Mouse (Mus musculus): ENCODE data around the gene Zswim4. TPM values are rescaled to one million over a fixed set of nuclear protein-coding genes. Genes with fewer than 3 reads are reported as not detected.

The Zswim4 gene
- polyA plus RNA-seq, 1 experiment from 2014 or later, result 3.6 TPM

DNA sequence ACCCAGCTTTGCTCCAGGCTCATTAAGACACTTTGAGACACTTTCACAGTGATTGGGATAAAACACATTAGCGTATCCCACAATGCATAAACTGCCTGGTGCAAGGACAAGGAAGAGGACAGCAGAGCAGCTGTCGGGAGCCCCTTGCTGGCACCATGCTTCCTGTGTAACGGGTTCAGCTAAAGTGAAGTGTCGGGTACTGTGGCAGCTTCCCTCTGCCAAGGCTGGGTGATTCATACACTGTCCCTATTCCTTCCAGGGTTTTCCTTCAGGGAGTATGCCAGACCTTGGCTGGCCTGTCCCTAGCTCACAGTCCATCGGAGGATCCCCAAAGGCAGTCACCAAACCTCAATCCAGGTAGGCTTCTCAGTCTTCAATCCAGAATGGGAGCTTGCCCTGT is 66.8 kb downstream of the Zswim4 start:
- Histone ChIP-seq H3K9me3 (replicated peaks) (no peaks in the 10 kb centered on the region), H3K4me3 (no peak overlapping the region), H3K4me1 (0 out of 2 replicates have a peak, but pooled peaks cover 5% of the 10 kb centered on the region), H3K9ac (no peak overlapping the region), H3K4me2 (no peak overlapping the region), H3K27ac (no peak overlapping the region), H3K27me3 (replicated peaks) (0 out of 2 replicates have a peak, but pooled peaks cover 4% of the 10 kb centered on the region), H3K36me3 (peaks cover 12% of the 10 kb centered on the region; the same call in 1 of the 2 replicates)
- no peak for ATAC-seq
- 70% methylated on average over 5 of the region's 5 CpGs for WGBS (ENCODE audit: insufficient replicate concordance)

DNA sequence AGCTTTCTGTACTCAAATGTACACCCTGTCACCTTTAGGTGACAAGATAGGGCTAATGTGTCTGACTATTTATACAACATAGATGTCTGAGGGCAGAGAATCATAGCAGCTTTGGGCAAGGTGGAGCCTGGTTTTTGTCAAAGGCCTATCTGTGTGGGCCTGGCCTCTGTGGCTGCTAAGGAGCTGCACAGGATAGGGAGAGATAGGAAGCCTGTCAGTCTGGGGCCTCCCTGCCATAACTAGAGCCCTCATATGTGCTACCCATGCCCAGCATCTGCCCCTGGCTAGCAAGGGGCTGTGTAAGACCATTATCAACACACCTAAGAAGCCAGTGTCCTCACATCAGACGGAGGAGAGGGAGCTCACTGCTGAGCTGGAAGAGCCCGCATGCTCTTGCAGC is 69.2 kb downstream of the Zswim4 start:
- peak; percentile 58; the same call in 1 of the 2 replicates for ATAC-seq
- Histone ChIP-seq H3K4me3 (no peak overlapping the region), H3K9ac (no peak overlapping the region), H3K27ac (no peak overlapping the region), H3K9me3 (replicated peaks) (no peaks in the 10 kb centered on the region), H3K4me1 (0 out of 2 replicates have a peak, but pooled peaks cover 5% of the 10 kb centered on the region), H3K36me3 (peaks cover 10% of the 10 kb centered on the region; the same call in 1 of the 2 replicates), H3K4me2 (no peak overlapping the region), H3K27me3 (replicated peaks) (0 out of 2 replicates have a peak, but pooled peaks cover 4% of the 10 kb centered on the region)
- WGBS (ENCODE audit: insufficient replicate concordance), result 65% methylated on average over 2 of the region's 2 CpGs

MicroRNAs encoded within 50 kb of the gene (microRNA counts, 519-probe panel; counts per million panel counts)
- 582 counts per million, percentile 70 among the panel's probes with 10 or more counts for microRNA mmu-miR-181c
- 6,148 counts per million, percentile 92 among the panel's probes with 10 or more counts for microRNA mmu-miR-23a
- 6,330 counts per million, percentile 93 among the panel's probes with 10 or more counts for microRNA mmu-miR-27a

Small RNA genes within 50 kb of the gene (microRNA-seq; reads per million reads assigned to microRNA genes)
- gene Mir181c (2,546 reads per million, percentile 82 among the genes with 10 or more reads in this experiment), gene Mir181d (1,905 reads per million, percentile 79 among the genes with 10 or more reads in this experiment), gene Mir23a (14,831 reads per million, percentile 96 among the genes with 10 or more reads in this experiment), gene Mir24-2 (not detected), gene Mir27a (457 reads per million, percentile 66 among the genes with 10 or more reads in this experiment), gene Mir3074-2 (not detected)

Other genes with a start within 250 kb of the Zswim4 start
- gene Samd1, start 239.4 kb downstream of the Zswim4 start, polyA plus RNA-seq (2016; fragmentation: Nextera tagmentation; extraction: Ambion mirVana), result 8.5 and 8.7 TPM in 2 replicates
- gene 1700067K01Rik, start 235.6 kb downstream of the Zswim4 start, polyA plus RNA-seq (2016; fragmentation: Nextera tagmentation; extraction: Ambion mirVana), result 0.41 and 0.63 TPM in 2 replicates
- gene 2210011C24Rik, start 224.9 kb downstream of the Zswim4 start, polyA plus RNA-seq (2016; fragmentation: Nextera tagmentation; extraction: Ambion mirVana), result not detected in 2 replicates
- 0.36 and 0.66 TPM in 2 replicates for gene Palm3, start 215.6 kb downstream of the Zswim4 start, polyA plus RNA-seq (2016; fragmentation: Nextera tagmentation; extraction: Ambion mirVana)
- gene Il27ra, start 194.5 kb downstream of the Zswim4 start, polyA plus RNA-seq (2016; fragmentation: Nextera tagmentation; extraction: Ambion mirVana), result 1.5 and 1.6 TPM in 2 replicates
- gene Rln3, start 192.1 kb downstream of the Zswim4 start, polyA plus RNA-seq (2016; fragmentation: Nextera tagmentation; extraction: Ambion mirVana), result not detected in 2 replicates
- gene Gm10643, start 171.9 kb downstream of the Zswim4 start, polyA plus RNA-seq (2016; fragmentation: Nextera tagmentation; extraction: Ambion mirVana), result 0.27 and 0.30 TPM in 2 replicates
- 4.1 and 4.2 TPM in 2 replicates for gene Rfx1, start 170.2 kb downstream of the Zswim4 start, polyA plus RNA-seq (2016; fragmentation: Nextera tagmentation; extraction: Ambion mirVana)
- gene Dcaf15, start 132.3 kb downstream of the Zswim4 start, polyA plus RNA-seq (2016; fragmentation: Nextera tagmentation; extraction: Ambion mirVana), result 5.9 and 6.4 TPM in 2 replicates
- gene Podnl1, start 111.1 kb downstream of the Zswim4 start, polyA plus RNA-seq (2016; fragmentation: Nextera tagmentation; extraction: Ambion mirVana), result 0.08 and 0.13 TPM in 2 replicates
- gene Cc2d1a, start 89.1 kb downstream of the Zswim4 start, polyA plus RNA-seq (2016; fragmentation: Nextera tagmentation; extraction: Ambion mirVana), result 8.2 and 9.6 TPM in 2 replicates
- 0.28 and 0.58 TPM in 2 replicates for gene 4930432K21Rik, start 89.0 kb downstream of the Zswim4 start, polyA plus RNA-seq (2016; fragmentation: Nextera tagmentation; extraction: Ambion mirVana)
- 0.61 and 1.3 TPM in 2 replicates for gene Nanos3, start 51.8 kb downstream of the Zswim4 start, polyA plus RNA-seq (2016; fragmentation: Nextera tagmentation; extraction: Ambion mirVana)
- 249 and 259 TPM in 2 replicates for gene D8Ertd738e, start 12.7 kb upstream of the Zswim4 start, polyA plus RNA-seq (2016; fragmentation: Nextera tagmentation; extraction: Ambion mirVana)
- 55.4 and 63.1 TPM in 2 replicates for gene Mri1, start 20.3 kb upstream of the Zswim4 start, polyA plus RNA-seq (2016; fragmentation: Nextera tagmentation; extraction: Ambion mirVana)
- 9.5 and 10.4 TPM in 2 replicates for gene Ccdc130, start 33.3 kb upstream of the Zswim4 start, polyA plus RNA-seq (2016; fragmentation: Nextera tagmentation; extraction: Ambion mirVana)
- gene Cacna1a, start 151.4 kb upstream of the Zswim4 start, polyA plus RNA-seq (2016; fragmentation: Nextera tagmentation; extraction: Ambion mirVana), result 0.60 and 1.8 TPM in 2 replicates